Mouse (Mus musculus): ENCODE results near the gene Tm6sf1. TPM values are rescaled to one million over a fixed set of nuclear protein-coding genes. Genes with fewer than 3 reads are reported as not detected.

The Tm6sf1 gene
- total RNA-seq, 4 experiments from 2014 or later, result 12.8 to 21.0 (median 16.2) TPM

DNA sequence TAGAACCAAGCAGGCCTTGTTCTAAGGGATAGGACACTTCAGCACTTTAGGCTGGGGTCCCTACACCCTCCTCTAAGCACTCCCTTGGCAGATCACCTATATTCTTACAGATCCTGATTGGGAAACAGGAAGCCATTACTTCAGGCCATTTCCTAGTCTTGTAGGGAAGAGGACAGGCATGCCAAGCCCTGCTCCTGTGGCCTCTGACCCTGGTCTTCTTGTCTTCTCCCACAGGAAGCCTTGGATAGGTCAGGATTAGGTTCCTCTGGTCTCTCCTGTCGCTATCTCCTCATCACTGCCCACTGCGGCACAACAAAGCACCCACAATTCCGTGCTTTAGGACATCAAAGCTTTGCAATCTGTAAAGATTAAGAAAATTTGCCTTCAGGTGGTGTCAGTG, 7.1 kb upstream of the Tm6sf1 start:
- DNase-seq, result no peak

DNA sequence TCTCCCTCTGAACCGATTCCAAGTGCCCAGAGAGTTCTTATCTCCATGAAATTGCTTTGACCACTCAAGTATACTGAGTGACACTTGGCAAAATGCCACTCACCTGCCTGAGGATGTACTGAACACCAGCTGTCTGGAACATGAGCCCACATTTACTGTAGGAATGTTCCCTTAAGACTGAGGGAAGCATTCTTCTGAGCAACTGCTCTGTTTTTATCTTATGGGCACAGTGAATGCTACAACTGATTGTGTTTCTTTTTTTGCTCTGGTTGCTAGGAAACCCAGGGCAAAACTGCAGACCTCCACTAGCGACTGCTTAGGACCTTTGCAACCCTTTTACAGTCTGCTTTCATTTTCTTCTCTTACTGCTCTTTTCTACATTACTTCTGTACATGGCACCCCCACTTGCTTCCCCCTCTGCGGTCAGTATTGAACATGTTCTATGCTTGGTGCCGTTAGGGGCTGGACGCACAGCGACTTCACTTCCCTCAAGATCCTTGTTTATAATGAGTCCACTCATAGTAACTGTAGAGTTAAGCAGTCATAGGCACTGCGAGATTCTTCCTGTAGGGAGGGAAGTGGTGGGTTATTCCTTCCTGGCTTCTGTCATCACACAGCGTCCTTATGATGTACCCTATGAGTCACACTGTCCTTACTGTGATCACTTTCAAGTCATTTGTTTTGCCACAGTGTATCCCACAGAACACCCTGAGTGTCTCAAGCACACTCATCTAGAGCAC, 4.1 kb upstream of the Tm6sf1 start:
- no peak for DNase-seq

DNA sequence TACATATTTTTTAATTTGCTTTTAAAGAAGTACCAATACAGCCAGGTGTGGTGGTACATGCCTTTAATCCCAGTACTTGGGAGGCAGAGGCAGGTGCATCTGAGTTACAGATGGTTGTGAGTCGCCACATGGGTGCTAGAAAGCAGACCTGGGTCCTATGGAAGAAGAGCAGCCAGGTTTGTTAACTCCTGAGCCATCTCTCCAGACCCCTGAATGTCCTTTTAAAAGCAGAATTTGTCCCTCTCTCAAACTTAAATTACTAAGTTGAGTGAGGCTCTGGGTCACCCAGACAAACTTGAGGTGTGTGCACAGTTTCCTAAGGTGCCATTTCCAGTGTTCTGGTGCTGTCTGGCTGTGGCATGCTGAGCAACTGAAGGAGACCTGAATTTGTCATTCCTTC, 3.1 kb upstream of the Tm6sf1 start, which contains the start of gene Gm10160:
TSS of gene Gm10160 (minus strand) at position 101 of the 400 bp plus-strand sequence.
- DNase-seq, result no peak

DNA sequence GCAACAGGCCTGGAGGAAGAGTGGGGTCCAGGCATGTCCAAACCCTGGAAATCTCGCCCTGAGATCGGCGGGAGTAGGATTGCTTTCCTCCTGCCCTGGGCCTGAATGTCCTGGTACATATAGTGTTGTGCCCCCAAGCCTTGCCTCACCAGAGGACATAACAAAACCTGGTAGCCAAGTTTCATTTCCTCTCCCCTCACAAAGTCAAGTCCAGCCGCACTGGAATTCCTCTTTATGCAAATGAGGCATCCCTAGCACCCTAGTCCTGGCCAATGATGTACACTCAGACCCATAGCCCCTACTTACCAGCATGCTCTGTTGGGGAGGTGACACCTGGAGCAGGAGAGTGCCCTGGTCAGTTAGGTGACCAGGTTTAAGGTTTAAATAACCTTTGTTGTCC, 2.6 kb upstream of the Tm6sf1 start:
- DNase-seq, result no peak

DNA sequence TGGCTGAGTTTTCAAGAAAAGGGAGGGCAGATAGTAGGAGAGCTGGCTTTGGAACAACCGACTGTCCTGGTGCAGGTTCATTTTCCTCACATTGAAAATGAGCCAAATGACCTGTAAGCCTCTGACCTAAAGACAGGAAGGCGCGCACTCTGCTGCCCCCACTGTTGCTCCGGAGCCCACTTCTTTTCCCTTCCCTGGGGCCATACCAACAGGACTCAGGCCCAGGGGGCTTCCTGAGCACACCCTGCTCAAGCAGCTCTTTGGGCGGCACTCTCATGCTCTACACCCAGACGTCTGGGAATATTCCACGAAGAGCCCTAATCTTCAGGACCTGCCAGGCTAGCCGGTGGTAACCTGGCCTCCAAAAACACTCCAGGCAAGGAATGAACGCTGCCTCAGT, 565 bp upstream of the Tm6sf1 start:
- DNase-seq, result no peak

DNA sequence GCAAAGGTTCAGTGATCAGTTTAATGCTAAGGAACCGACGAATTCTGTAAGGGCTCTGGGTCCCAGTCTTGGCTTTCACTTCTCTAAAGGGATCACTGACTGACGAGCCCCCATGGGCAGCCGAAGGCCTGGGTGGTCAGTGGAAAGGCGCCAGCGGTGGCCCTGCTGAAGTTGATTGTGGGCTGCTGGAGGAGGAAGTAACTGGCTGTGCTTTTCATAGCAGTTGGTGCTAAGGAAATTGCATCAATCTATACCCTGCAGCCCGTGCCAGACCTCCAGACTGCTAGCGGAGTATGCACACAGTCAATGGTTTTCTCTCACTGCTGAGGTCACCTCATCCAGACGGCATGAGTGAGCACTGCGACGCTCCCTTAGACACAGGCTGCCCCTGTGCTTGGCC, 1.3 kb downstream of the Tm6sf1 start:
- no peak for DNase-seq

DNA sequence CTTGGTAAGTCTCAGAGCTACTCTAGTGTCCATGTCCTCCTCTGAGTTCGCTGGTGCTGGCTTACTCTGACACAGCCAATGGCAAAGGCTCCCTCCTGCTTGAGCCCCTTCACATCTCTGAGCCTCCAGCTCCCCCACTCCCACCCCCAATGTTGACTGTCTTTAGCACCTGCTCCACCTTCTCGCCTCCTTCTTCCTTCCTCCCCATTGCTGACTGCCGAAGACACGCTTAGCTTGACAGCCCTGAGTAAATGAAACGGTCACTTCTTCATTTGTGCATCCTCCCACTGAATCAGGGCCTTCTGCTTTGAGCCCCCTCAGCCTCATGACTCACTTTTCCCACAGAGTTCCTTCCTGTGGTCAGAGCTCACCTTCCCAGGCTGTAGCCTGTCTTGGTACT, 2.2 kb downstream of the Tm6sf1 start:
- no peak for DNase-seq

DNA sequence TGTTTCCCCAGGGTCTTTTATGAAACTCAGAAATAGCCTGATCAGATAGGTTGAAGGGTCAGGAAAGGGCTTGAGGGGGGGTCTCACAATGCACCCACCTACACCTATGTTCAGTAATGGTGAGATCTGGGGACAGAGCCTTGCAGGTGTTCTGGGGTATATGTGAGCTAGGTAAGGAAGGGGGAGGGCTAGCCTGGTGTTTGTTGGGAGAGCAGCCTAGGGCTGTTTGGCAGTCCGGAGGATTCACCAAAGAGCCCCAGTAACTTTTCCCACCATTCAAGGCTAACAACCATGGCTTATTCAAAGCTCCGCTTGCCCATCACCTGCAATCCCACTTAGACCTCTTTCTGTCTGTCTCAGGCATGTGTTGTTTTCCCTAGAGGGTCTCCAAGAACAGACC, 2.7 kb downstream of the Tm6sf1 start:
- no peak for DNase-seq

DNA sequence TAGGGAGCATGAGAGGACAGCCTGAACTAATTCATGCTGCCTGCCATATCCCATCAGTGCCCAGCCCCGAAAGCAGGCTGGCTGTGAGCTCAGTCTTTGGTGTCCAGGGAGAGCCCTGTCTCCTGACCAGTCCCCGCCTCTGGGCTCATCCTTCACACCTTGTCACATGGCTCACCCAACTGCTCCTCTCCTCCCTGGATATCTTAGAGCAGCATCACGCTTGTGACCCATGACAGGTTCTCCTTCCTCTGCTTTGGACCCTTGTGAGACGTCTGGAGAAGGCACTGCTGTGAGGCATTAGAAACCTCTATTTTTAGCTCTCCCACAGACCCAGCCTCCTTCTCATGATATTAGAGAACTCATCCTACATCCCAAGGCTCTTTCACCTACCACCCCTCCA, 3.1 kb downstream of the Tm6sf1 start:
- DNase-seq, result no peak

DNA sequence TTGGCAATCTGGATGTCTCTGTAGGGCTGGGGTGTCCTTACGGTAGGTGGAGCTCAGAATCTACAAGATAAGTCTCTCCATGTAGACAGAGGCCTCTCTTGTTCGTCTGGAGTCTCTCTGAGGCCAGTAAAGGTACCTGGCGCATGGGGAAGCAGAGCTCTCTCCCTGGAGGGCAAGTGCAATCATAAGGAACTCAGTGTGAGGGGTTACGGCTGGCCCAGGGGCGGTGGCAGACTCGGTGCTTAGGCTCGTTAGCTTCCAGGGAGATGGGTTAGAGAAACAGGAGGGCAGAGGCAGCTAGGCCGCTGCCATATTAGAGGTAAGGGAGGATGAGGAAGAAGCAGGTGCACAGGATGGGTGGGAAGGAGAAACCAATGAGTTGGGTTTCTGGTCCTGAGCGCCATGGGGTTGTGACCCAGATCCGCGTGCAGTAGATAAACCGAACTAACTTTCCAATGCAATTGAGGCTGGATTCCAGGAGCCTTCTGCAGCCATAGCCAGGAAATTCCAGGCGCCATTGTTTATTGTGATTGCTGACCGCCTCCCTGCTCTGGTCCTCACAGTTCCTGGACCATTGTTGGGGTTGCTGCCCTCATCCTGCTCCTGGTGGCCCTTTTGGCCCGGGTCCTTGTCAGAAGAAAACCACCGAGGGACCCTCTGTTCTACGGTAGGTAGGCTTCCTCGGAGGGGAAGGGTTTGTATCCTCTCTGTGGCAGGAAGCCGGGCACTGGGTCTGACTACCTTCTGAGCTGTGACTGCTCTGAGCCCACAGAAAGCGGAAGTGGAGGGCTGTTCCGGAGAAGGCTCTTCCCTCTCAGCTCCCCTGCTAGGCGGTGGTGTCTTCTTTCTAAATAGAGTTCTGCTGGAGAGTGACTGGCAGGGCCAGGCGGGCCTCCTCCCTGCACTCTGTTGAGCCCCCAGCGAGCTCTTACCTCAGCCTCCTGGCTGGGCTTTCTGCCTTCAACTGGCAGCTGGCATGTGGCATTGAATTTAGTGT, 4.1 kb downstream of the Tm6sf1 start:
- no peak for DNase-seq

DNA sequence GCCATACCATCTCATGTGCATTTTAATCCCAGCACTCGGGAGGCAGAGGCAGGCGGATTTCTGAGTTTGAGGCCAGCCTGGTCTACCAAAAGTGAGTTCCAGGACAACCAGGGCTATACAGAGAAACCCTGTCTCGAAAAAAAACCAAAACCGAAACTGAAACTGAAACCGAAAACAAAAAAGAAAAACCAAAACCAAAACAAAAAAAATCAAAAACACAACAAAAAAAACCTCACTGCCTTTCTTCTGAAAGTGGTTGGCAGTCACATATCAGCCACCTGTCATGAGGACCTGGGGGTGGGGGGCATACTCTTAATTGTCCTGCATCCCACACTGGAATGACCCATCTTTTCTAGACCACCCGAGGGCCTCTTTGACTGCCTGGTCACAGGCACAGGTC, 5.8 kb downstream of the Tm6sf1 start:
- no peak for DNase-seq

DNA sequence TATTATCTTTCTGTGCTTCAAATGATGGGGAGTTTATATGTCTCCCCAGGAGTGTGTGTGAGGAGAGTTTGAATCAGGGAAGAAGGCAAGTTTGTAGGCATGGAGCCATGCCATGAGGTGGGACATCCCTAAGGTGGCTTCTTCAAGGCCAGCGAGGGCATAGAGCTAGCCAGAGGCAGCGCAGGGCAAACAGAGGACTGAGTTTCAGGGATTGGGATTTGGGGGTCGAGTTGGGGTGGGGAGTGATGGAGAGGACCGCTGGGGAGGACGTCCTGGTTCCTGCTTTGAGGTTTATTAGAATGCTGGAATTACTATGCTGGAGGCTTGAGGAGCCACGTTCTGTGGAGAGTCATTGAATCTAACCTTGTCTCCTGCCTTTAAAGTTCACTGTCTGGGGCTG, 7.1 kb downstream of the Tm6sf1 start:
- DNase-seq, result no peak

DNA sequence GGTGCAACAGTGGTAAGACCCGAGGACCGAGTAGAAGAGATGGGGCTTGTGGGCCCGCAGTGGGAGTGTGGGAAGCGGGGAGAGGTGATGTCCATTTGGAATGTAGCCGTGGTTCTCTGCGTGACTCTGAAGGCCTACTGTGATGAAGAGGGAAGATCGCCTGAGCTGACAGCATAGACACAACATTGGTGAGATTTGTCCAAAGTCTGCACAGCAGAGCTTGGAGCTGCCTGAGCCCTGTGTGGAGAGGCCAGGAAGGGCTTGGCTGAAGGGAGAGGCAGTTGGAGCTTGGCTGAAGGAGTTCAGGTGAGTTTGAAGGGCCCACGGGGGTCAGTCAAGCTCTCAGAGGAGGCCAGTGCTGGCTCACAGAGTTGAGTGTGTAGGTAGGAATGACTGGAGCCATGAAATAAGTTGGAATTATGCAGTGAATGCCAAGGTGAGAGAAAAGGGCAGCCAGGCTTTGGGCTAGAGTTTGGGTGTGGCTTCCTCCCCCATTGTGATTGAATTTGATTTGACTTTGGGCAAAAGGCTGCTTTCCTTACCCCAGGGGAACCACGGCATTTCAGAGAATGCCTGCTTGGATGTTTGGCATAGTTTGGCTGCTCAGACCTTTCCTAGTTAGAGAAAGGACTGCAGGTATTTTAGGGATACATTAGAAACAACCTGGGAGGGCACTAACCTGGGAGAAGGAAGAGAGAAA, 8.6 kb downstream of the Tm6sf1 start:
- DNase-seq, result no peak

DNA sequence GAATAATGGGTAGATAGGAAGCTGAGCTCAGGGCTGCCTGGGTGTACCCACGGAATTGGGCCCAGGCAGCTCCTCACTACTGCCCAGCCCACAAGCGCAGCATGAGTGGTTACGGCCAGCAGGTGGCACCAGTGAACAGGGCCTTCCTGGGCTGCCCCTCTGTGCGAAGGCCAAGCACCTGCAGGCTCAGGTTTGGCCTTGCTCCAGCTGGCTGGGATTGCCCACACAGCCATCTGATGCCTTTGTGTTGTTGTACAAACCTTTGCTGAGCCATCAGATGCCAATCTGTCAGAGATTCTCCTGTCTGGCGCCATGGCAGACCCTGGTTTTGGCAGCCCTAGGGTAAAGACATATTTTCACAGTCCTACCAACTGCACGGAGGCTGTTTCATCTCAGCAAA, 9.4 kb downstream of the Tm6sf1 start:
- peak; percentile 60 for DNase-seq

DNA sequence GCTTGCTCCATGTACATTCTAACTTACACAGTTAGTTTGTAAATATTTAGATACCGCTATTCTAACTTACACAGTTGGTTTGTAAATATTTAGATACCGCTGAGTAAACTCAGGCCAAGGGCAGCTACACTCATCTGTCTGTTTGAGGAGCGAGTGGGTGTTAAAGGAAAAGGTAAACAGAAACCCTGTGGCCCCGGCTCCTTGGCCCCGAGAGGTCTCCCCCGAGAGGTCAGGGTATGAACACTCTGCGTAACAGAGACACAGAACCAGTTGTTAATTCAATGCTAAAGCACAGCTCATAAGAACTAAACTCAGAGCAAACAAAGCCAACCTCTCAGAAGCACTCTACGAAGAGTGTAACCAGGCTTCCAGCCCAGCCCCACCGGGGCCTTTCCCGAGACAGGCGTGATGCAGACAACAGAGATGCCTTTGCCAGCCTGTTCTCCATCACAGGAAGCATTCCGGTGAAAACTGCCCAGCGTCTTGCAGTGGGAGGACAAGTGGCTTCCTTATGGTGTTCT, 13.8 kb downstream of the Tm6sf1 start:
- DNase-seq, result no peak

DNA sequence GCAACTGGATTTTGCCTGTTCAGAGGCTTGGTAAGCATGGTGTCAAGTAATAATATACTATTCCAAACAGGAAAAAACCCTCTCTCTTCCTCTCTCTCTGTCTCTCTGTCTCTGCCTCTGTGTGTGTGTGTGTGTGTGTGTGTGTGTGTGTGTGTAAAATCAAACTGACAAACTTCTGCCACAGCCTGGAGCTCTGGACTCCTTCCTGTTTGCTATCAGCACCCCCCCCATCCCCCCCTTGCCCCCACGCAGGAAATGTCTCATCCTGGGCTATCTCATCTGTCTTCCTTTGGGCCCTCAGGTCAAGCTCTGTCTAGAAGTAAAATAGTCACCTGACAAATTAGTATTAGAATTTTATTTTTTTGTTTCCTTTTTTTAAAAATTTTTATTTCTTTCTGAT, 15.0 kb downstream of the Tm6sf1 start:
- no peak for DNase-seq

DNA sequence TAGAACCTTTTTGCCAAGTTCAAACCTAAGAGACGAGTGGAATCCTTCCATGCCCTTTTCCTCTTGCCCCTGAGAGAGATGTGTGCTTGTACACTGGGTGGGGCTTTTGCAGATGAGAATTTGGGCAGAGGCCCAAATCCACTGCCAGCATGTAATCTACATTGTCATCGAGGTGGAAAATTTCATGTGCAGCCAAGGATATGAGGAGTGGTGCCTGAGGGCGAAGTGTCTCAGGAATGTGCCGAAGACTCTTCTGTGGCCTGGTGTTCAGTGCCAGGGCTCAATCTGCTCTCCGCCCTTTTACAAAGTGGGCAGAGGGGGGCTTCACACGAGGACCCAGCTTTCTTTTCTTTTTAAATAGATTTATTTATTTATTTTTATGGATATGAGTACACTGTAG, 15.8 kb downstream of the Tm6sf1 start:
- DNase-seq, result no peak

DNA sequence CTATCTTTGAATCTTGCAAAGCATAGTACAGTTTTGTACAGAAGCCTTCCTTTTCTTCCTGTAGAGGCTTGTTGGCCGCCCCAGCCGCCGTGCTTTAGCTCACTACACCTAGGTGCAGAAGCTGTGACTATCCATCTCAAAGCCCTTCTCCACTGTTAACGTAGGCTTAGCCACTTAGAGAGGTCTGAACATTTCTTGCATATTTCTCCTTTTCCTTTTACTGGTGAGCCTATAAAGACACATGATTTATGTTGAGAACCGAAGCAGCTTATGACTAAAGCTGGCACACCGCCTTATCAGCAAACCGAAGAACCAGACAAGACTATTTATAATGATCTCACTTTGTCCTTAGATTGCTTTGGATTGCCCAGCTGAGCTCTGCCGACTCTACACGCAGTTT, 16.6 kb downstream of the Tm6sf1 start:
- peak; percentile 62 for DNase-seq

DNA sequence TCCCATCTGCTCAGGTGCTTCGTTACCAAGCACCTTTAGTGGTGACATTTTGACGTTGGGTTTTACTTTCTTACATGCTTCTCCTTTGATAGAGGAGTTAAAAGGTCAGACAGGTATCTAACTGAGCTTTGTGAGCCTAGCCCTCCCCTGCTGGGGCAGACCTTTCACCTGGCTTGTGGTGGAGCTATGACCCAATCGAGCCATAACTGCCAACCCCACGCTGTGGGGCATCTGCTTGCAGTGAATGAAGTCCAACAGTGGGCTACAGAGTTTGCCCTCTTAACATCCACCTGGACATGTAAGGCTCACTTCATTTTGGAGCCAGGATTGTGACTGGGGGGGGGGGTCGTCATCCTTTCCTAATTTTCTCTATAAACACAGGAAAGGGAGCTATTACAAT, 21.5 kb downstream of the Tm6sf1 start:
- no peak for DNase-seq

DNA sequence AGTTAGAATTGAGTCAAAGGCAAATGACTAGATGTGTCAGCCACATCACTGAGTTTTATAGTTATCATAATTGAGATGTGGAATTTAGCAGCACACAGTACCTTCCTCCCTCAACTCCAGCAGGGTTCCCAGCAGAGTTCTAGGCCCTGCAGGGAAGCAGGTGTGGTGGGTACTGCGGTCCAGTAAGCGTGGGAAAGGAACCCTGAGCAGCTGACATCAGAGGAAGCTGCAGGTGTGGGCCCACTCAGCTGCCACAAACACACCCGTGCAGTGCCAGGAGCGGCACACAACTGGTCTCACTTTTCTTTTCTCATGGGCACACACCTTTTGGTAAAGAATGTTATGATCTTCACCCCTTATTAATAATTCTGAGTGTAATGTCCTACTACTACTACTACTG, 22.0 kb downstream of the Tm6sf1 start:
- no peak for DNase-seq

DNA sequence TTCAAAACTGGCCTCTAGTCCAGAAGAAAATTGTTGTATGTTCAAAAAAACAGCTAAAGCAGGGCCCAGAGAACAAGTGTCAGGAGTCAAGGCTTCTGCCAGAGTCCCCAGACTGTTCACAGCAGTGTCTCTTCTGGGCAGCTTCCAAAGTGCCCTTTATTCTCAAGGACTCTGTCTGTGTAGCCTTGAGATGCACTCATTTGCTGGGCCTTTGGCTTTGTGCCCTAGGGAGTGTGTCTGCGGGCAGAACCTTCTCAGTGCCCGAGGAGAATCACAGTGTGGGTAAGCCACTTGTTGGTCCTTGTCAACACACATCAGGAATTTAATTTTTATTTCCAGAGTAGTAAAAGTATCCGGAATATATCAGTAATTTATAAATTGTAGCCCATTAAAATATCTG, 22.8 kb downstream of the Tm6sf1 start:
- DNase-seq, result peak; percentile 87

DNA sequence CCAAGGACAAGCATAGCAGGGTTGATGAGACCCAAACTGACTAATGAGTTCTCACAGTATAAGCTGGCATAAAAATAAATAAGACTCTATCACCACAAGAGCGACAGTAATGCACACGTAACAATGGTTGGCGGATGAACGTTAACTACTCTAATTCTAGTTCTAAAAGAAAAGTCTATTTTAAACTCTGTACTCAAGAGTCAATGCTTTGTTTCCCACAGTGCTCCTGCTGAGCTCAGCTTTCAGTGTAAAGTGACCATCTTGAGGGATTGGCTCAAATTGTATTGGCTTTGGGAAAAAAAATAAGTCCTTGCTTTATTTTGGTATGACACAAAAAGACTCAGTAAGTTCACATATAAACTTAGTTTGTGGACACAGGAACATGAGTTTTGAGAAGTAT, 26.3 kb downstream of the Tm6sf1 start:
- no peak for DNase-seq

DNA sequence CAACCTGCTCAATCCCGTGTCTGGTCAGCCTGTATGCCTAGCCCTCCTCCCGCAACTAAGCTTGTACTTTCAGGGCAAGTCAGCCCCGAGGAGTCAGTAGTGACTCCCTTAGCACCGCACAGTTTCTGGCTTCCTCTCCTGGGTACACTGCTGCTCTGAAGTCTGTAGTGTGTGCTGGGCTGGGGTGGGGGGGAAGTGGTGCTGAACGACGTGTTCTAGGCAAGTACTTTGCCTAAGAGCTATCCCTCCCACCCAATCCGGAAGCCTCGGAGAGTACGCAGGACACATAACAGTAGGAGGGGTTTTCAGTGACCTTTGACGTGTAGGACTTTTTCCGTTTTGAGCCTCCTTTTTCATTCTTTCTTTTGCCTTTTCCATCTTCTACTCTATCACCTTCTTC, 40.6 kb downstream of the Tm6sf1 start:
- DNase-seq, result no peak

Data from adrenal gland, adult 8-10 months (tissue).